Mouse (Mus musculus) kidney, adult 2 months (tissue): ENCODE results near the gene Kin.

Experiments used
- CTCF ChIP-seq: fragments of 200-500 bp; conservative IDR thresholded peaks from 2 replicates; pipeline ENCODE4 v1.5.1; 2011; ENCODE audit warnings: low read depth, mild to moderate bottlenecking, control low read depth, low read length, moderate library complexity, mixed read lengths; ENCODE audit not compliant: insufficient read depth, insufficient read length
- POLR2A ChIP-seq: fragments of 200-500 bp; IDR thresholded peaks from one replicate; pipeline ENCODE4 v1.6.1; 2011; ENCODE audit warnings: low read depth, low read length, control low read depth

DNA sequence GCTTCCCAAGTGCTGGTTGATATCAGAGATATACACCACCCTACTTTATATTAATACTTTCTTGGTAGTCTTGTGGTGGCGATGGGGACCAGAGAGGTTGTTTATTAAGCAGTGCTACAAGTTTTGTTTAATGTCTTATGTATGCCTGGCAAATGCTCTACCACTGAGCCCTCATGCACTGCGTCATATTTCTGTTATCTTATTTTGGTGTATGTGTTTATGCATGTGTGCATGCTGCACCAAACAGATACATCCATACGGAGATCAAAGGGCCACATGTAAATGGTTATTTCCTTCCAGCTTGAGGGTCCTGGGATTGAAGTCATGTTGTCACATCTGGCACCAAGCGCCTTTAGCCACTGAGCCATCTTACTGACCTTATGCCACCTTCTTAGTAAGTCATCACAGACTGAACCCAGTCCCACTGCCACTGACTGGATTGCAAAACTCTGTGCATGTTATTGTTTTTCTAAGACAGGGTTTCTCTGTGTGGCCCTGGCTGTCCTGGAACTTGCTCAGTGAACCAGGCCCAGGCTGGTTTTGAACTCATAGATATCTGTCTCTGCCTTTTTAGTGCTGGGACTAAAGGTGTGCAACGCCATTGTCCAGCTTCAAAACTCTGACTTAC lies 1.2 kb downstream of the Kin start:
- no peak for TF ChIP-seq POLR2A
- no peak for TF ChIP-seq CTCF
